Mouse (Mus musculus) hindbrain, postnatal 0 days (tissue): Measurements from ENCODE around the gene Nphs1. TPM values are rescaled to one million over a fixed set of nuclear protein-coding genes. Genes with fewer than 3 reads are reported as not detected.
A peak's percentile ranks its signal among the peaks of the same experiment; 100 is the strongest.

Source experiments
- ATAC-seq: fragments of 200-750 bp; cut with Nextera tagmentation; 2 replicates; pipeline ENCODE4 v1.8.0; 2017; ENCODE audit warnings: mild to moderate bottlenecking, moderate TSS enrichment, moderate library complexity
- DNase-seq: peaks from one replicate; pipeline ENCODE4 v3.0.0-alpha.2; 2015; ENCODE audit warnings: low spot score
- H3K27ac ChIP-seq: fragments of 300-500 bp; sonication (generic); 2 replicates; pipeline ENCODE4 v1.5.1; 2014; ENCODE audit warnings: mild to moderate bottlenecking
- H3K27me3 ChIP-seq: fragments of 300-500 bp; sonication (generic); 2 replicates; pipeline ENCODE4 v1.6.1; 2014; ENCODE audit warnings: low read length, mixed read lengths; ENCODE audit not compliant: insufficient read depth
- H3K36me3 ChIP-seq: fragments of 300-500 bp; sonication (generic); 2 replicates; pipeline ENCODE4 v1.6.1; 2014; ENCODE audit warnings: low read length, mixed read lengths; ENCODE audit not compliant: insufficient read depth
- H3K4me1 ChIP-seq: fragments of 300-500 bp; sonication (generic); 2 replicates; pipeline ENCODE4 v1.6.1; 2014; ENCODE audit warnings: antibody characterized with exemption, low read length, mixed read lengths; ENCODE audit not compliant: insufficient read depth
- H3K4me2 ChIP-seq: fragments of 300-500 bp; sonication (generic); 2 replicates; pipeline ENCODE4 v1.6.1; 2014; ENCODE audit warnings: low read depth, mild to moderate bottlenecking, low read length, moderate library complexity, mixed read lengths
- H3K4me3 ChIP-seq: fragments of 300-500 bp; sonication (generic); 2 replicates; pipeline ENCODE4 v1.5.1; 2014; ENCODE audit warnings: low read length
- H3K9ac ChIP-seq: fragments of 300-500 bp; sonication (generic); replicated peaks from 2 replicates; pipeline ENCODE4 v1.6.1; 2014; ENCODE audit warnings: mild to moderate bottlenecking, low read length, moderate library complexity, mixed read lengths
- H3K9me3 ChIP-seq: fragments of 300-500 bp; sonication (generic); 2 replicates; pipeline ENCODE4 v1.6.1; 2016; ENCODE audit warnings: low read length, mixed read lengths
- CTCF ChIP-seq: IDR thresholded peaks from 2 replicates; pipeline ENCODE4 v1.5.1; 2016; ENCODE audit warnings: antibody characterized with exemption, control low read depth, low read depth
- WGBS: fragments of 180-500 bp; shearing (Covaris S2); extraction: QIAGEN DNeasy Blood & Tissue Kit; methylation state at CpG from one replicate; pipeline ENCODE4 v1.1.7; 2014; 5-methylcytosine and 5-hydroxymethylcytosine counted together
- polyA plus RNA-seq: library from polyadenylated mRNA; unstranded; fragments of >200 nt; fragmentation: Nextera tagmentation; extraction: Ambion mirVana; gene quantifications from 2 replicates; pipeline ENCODE4 v1.2.1, GENCODE M21; 2015
- total RNA-seq: library from RNA; depleted of rRNA; stranded (reverse); fragments of >200 nt; gene quantifications from 2 replicates; pipeline ENCODE4 v1.2.3, GENCODE M21; 2014

Gene Nphs1
- total and polyA plus RNA-seq, 2 experiments from 2014 or later = 0.50 to 2.4 TPM

DNA sequence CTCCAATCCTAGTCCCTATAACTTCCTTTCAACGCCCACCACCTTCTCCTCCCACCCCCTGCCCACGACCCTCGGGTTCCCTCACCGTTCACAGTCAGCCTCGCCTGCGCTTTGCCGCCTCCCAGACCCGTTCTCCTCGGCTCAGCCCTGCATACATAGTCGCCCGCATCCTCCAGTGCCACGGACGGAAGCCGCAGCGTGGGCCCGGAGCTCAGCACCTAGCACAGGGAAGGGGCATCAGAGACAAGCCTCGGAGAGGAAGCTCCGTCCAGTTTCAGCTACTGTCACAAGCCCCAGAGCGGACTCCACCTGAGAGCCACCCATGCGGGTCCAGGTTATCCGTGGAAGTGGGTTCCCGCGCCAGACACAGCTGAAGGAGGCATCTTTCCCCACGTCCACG is 4.8 kb upstream of the Nphs1 start:
- 25% methylated on average over 25 of the region's 25 CpGs for WGBS
- H3K27me3 ChIP-seq = peaks cover 38% of the 10 kb centered on the region

GRCm38 (mm10) chr7:30453766-30454165 is 4.3 kb upstream of the Nphs1 start:
- ATAC-seq (no peak), DNase-seq (no peak)
- no peak overlapping the region for H3K9ac ChIP-seq
- H3K4me3 ChIP-seq = peak overlapping the region; percentile 18
- no peak for TF ChIP-seq CTCF
- H3K4me2 ChIP-seq = peak overlapping the region; percentile 49
- H3K4me1 ChIP-seq = peaks cover 17% of the 10 kb centered on the region
- H3K27ac ChIP-seq = no peak overlapping the region
- 4% methylated on average over 25 of the region's 25 CpGs for WGBS
- no peaks in the 10 kb centered on the region for H3K9me3 ChIP-seq
- no peaks in the 10 kb centered on the region for H3K36me3 ChIP-seq
- peaks cover 42% of the 10 kb centered on the region for H3K27me3 ChIP-seq

More for the DNA sequence above, 4.8 kb upstream of the Nphs1 start:
- peak overlapping the region; percentile 49 for H3K4me2 ChIP-seq
- TF ChIP-seq CTCF = no peak
- H3K36me3 ChIP-seq = no peaks in the 10 kb centered on the region
- peaks cover 15% of the 10 kb centered on the region for H3K4me1 ChIP-seq
- no peak for DNase-seq
- H3K9ac ChIP-seq = no peak overlapping the region
- no peaks in the 10 kb centered on the region for H3K9me3 ChIP-seq
- H3K4me3 ChIP-seq = peak overlapping the region; percentile 18
- ATAC-seq = no peak
- no peak overlapping the region for H3K27ac ChIP-seq

DNA sequence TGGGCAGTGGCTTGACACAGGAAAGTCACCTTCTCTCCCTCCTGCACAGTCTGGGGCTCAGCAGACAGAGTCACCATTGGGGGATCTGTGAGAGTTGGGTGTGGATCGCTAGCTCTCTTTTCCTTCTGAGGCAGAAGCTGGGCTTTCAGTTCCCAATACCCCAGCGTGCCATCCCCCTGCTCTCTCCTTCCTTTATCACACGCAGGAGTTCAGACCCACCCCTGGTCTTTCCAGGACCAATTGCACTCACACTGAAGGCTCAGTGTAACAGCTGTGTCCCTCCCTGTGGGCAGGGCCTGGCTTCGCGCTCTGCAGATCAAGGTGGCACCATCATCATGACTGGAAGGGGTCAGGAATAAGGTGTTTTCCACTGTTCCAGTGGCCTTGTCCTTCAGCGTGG is 3.9 kb upstream of the Nphs1 start:
- Histone ChIP-seq H3K27me3 (peaks cover 42% of the 10 kb centered on the region), H3K4me2 (peak overlapping the region; percentile 49), H3K9ac (no peak overlapping the region), H3K9me3 (no peaks in the 10 kb centered on the region), H3K4me1 (peaks cover 17% of the 10 kb centered on the region), H3K27ac (no peak overlapping the region), H3K36me3 (no peaks in the 10 kb centered on the region), H3K4me3 (peak overlapping the region; percentile 18; the same call in 1 of the 2 replicates)
- TF ChIP-seq CTCF = no peak
- no peak for DNase-seq
- no peak for ATAC-seq
- WGBS = 17% methylated on average over 6 of the region's 6 CpGs

DNA sequence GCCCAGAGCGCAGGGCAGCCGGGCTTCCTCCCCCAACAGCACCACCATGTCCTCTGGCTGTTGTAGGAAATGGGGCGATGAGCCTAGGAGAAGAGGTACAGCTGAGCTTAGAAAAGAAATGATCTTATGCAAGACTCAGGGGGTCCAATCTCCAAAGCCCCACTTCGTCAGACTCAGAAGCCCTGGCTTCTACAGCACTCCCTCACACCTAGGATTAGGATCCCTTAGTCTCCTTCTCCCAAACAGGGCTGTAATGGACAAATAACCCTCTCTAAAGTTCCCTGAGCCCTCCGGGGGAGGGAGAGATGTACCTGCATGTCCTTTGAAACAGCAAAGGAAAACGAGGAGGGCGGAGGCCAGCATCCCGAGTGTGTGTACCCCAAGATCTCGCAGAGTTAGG is 1.6 kb upstream of the Nphs1 start:
- 2% methylated on average over 9 of the region's 9 CpGs for WGBS
- ATAC-seq (no peak), DNase-seq (no peak)
- Histone ChIP-seq H3K4me2 (peak overlapping the region; percentile 61), H3K27ac (no peak overlapping the region), H3K4me3 (peak overlapping the region; percentile 31), H3K9me3 (no peaks in the 10 kb centered on the region), H3K4me1 (peaks cover 17% of the 10 kb centered on the region), H3K27me3 (peaks cover 42% of the 10 kb centered on the region), H3K9ac (no peak overlapping the region; the same call in 1 of the 2 replicates), H3K36me3 (no peaks in the 10 kb centered on the region)
- no peak for TF ChIP-seq CTCF

DNA sequence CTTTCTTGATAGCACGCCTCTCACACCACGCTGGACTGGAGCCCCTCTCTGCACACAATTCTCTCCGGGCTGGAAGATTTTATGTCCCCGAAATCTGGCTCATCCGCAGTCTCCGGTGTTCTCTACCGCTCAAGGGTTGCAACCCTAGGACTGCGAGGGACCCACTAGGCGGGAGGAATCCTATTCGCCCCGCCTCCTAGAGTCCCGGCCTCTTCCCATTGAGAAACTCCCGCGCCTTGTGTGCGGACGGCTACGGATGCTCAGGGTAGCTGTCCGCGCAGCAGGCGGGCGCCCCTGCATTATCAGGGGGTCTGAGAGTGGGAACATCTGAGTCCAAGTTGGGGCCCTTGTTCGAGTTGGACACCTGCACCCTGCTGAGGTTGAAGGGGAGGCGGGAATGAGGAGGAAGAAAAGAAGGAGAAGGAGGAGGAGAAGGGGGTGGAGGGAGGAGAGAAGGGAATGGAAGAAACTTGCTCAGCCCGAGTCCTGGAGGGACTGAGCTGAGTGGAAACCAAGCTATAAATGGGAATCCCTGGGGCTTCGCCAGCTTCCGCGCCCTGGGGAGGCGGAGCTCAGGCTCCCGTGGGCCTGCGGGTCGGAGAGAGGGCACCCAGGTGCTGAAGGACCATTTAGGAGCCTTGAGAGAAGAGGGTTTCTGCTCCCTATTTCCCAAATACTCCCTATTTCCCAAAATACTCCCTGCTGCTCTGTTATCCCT is 1.0 kb upstream of the Nphs1 start:
- no peak for TF ChIP-seq CTCF
- peak overlapping the region; percentile 31 for H3K4me3 ChIP-seq
- no peaks in the 10 kb centered on the region for H3K36me3 ChIP-seq
- no peak overlapping the region for H3K27ac ChIP-seq
- no peaks in the 10 kb centered on the region for H3K9me3 ChIP-seq
- peak; percentile 34 for DNase-seq
- peak overlapping the region; percentile 22; the same call in 1 of the 2 replicates for H3K9ac ChIP-seq
- peaks cover 42% of the 10 kb centered on the region for H3K27me3 ChIP-seq
- under 1% methylated on average over 31 of the region's 31 CpGs for WGBS
- peaks cover 17% of the 10 kb centered on the region for H3K4me1 ChIP-seq
- peak overlapping the region; percentile 61 for H3K4me2 ChIP-seq
- ATAC-seq = no peak; the same call in 1 of the 2 replicates

GRCm38 (mm10) chr7:30459484-30459883 is 1.4 kb downstream of the Nphs1 start:
- H3K9ac ChIP-seq = no peak overlapping the region
- no peak overlapping the region for H3K4me2 ChIP-seq
- H3K9me3 ChIP-seq = no peaks in the 10 kb centered on the region
- no peak for TF ChIP-seq CTCF
- H3K27me3 ChIP-seq = peaks cover 24% of the 10 kb centered on the region
- DNase-seq (no peak), ATAC-seq (no peak)
- no peaks in the 10 kb centered on the region for H3K36me3 ChIP-seq
- no peak overlapping the region for H3K27ac ChIP-seq
- 25% methylated on average over 6 of the region's 6 CpGs for WGBS
- no peak overlapping the region for H3K4me3 ChIP-seq
- H3K4me1 ChIP-seq = peaks cover 14% of the 10 kb centered on the region

GRCm38 (mm10) chr7:30463568-30463967 is 5.5 kb downstream of the Nphs1 start:
- no peak for DNase-seq
- WGBS = 31% methylated on average over 7 of the region's 7 CpGs
- peaks cover 26% of the 10 kb centered on the region; the same call in 1 of the 2 replicates for H3K27me3 ChIP-seq

More at GRCm38 (mm10) chr7:30463568-30463967, 5.5 kb downstream of the Nphs1 start:
- H3K4me3 ChIP-seq = no peak overlapping the region
- H3K4me2 ChIP-seq = no peak overlapping the region
- H3K9ac ChIP-seq = no peak overlapping the region
- TF ChIP-seq CTCF = no peak
- H3K9me3 ChIP-seq = no peaks in the 10 kb centered on the region
- no peaks in the 10 kb centered on the region for H3K4me1 ChIP-seq
- no peaks in the 10 kb centered on the region for H3K36me3 ChIP-seq
- no peak overlapping the region for H3K27ac ChIP-seq
- no peak for ATAC-seq
